Mouse (Mus musculus) right cerebral cortex, postnatal 10 days (tissue): ENCODE results near the gene Zfp574.
A peak's percentile ranks its signal among the peaks of the same experiment; 100 is the strongest.

Experiments used
- DNase-seq, 2 experiments: peaks; one replicate each; pipeline ENCODE4 v3.0.0; 2021; ENCODE audit warnings: low spot score in 2 of 2

Zfp574 gene

DNA sequence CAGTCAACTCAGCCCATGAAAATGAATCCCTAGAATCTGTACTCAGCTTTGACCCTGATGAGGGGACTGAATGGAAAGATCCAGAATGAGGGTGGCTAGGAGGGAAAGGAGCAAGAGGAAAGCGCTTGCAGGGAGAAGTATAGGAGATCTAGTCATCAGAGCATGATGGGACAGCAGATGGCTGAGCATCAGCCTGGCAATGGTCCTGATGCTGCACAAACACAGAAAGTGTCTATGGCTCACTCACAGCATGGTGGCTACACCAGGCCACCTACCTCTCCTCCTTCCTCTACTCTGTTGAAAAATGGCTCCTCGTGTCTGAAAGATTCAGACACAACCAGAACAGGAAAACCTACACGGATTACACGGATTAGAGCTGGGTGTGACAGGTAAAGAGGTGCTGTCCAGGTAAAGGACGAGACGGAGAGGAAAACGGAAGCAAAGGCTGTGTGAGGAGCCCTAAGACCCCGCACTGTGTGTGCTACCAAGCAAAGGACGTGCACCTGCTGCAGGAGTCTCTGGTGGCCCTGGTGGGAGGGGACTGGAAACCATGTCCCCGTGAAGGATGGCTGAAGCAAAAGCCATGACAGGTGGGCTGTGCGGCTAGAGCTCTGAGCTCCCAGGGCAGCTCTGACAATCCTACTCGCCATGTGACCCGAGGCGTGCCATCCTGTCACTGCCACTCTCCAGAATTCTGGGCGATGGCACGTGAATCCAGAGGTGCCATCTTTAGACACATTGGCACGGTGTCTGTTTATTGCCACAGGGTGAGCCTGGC, 40.0 kb downstream of the Zfp574 start:
- DNase-seq = peak; percentile 56 to 62

DNA sequence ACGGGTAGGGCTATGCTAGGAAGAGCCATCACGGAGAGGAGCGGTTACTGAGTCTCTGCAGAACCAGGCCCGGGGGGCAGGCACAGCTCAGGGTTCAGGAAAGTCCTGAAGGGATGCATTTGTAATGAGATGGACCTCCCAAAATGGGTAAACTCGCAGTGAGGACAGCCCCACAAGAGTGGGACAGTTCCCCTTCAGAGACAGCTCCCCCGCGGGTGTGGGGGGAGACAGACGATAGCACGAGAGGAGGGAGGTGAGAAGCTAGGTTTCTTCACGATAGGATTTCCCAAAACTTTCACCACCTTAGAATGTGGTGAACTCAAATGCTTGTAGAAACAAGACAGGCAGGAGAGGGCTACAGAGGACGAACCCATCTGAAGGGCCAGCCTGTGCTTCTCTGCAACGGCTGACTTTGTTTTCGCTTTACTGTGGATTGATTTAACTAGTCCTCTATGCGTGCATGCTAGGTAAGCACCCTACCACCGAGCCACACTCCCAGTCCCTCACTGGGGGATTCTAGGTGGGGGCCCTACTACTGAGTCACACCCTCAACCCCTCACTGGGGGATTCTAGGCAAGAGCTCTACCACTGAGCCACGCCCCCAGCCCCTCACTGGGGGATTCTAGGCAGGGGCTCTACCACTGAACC, 40.7 kb downstream of the Zfp574 start:
- DNase-seq = no peak

DNA sequence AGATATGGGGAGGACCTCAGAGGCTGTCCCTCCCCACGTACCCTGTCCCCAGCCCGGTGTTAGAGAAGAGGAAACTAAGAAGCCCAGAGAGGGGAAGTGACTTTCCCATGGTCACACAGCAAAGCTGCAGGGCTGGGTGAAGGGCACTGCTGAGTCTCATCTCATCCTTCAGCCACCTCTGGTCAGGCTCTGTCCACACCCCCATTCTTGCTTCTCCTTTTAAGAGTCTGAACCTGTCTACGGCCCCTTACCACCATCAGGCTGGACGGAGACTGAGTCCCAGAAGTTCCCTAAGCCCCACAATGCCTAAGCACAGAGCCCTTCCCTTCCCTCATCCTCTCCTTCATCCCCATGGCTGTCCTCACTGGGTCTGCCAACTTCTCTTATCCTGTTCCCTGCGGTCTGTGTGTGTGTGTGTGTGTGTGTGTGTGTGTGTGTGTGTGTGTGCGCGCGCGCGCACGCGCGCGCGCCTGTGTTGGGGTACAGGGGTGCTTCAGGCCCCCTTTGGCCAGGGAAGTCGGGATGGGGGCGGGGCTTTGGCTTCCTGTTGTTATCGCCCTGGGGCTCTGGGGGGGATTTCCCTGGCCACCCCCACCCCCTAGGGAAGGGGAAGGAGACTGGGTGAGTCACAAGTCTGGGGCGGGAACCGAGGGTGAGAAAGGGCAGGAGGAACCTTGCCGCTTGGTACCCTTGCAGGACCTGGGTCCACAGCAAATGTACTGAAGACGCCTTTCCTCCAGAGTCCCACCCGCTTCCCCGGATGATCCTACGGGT, 47.9 kb downstream of the Zfp574 start:
- DNase-seq = peak; percentile 56 to 61

DNA sequence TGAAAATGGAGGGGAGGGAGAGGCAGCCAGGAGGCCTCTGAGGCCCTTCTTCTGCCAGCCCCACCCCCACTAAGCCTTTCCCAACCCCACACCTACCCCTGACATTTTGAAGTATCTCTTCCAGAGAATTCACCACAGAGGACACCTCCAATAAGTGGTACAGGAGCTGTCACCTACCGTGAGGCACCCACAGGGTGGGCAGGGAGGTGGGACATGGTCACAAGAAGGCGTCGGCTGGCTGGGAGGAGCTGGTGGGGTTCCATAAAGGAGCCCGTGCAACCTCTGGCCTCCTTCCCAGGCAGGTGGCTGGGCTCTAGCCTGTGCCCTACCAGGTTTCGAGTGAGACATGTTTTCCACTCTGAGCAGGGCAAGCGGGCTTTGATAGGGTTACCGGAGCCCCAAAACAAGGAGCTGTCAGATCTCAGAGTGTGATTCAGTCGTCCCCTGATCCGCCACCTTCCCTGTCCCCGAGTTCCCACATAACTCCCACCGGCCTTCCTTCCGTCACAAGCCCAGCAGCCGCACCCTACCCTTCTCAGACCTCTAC, 48.9 kb downstream of the Zfp574 start:
- DNase-seq = no peak

DNA sequence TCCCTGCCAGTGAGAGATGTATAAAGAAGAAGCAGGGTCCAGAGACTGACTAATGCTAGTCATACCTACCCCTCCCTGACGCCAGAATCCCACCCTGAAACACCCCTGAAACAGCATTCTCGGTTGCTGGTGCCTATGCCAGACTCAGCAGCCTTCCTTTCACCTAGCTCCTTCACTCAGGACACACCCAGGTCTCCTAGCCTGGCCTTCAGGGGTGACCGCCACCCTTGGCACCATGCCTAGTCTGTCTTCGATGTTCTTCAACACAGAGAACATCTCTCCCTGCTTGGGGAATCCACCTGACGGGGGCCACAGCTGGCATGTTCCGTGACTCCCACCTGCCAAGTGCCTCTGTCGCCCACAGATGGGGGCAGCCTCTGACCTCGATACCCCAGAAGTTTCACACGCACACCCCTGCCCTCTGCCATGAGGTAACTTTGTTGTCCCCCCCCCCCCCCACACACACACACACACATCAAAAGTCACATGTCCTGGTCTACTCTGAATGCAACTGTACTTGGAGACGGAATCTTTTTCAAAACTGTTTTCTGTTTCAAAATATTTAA, 53.4 kb downstream of the Zfp574 start:
- DNase-seq = no peak

DNA sequence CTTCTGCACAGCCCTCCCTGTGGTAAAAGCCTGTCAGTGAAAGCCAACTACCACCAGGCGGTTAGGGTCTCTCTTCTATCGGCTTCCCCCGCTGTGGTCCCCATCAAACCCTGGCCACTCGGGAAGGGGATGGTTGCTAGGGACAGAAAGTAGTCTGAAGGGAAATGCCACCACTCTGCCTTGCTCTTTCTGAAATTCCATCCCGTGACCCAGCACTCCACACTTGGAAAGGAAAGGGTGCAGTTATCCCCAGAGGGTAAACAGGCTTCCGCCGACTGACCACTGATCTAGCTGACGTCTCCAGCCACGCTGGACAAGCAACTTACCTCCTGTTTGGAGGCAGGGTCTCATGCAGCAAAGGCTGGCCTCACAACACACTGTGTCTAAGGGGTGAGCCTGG, 55.6 kb downstream of the Zfp574 start:
- DNase-seq = no peak

DNA sequence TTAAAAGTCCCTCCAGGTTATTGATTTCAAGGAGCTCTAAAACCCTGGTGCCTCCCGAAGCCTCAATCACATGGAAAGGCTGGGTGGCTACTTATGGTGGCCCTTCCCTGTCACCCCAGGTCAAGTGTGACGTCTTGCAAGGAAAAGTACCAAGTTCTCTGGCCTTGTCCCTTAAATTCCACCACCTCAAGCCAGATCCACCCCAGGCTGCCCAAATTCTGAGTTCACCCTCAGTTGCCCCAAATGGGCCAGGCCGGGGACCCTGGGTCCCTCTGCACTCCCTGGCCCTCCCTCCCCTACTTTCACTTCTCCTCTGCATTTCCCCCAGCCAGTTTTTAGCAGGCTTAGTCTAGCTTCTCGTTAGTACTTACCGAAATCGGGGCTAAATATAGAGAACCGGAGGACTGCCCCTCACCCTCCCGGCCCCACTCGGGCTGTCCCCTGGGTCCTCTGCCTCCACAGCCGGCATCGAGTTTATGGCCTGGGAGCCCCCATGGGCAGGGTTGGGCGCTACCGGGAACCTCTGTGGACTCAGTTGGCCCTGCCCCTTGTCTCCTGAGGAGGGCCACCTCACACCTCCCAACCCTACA, 57.1 kb downstream of the Zfp574 start:
- DNase-seq = no peak

DNA sequence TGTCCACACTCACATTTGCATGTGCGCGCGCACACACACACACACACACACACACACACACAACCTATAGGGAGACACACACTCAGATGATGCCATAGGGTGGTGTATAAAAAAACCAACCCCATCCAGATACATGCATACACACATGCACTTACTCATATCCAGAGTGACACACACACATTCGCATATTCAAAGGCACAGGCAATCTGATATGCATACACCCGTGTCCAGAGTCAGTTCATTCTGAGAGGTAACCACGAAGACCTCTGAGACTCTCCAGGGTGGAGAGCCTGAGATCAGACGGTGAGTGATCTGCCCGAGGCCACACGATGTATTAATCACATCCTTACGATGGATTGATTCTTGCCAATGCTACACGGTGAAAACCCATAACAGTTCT, 58.2 kb downstream of the Zfp574 start:
- no peak for DNase-seq

DNA sequence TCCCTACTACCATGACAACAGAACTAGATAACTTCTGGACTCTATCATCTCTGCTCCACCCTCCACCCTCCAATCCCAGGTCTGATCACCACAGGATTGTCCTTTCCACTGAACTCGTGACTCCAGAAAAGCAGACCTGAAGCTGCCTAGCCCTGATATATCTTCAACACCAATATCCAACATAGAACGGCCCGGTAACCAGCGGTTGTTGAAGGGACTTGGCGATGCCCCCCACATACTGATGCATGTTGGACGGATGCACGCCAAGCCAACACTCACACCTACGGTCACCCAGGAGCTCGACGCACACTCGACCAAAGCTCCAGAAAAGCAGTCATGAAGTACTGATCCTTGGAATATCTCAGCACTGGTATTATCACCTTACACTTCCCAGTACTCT, 58.9 kb downstream of the Zfp574 start:
- no peak for DNase-seq

DNA sequence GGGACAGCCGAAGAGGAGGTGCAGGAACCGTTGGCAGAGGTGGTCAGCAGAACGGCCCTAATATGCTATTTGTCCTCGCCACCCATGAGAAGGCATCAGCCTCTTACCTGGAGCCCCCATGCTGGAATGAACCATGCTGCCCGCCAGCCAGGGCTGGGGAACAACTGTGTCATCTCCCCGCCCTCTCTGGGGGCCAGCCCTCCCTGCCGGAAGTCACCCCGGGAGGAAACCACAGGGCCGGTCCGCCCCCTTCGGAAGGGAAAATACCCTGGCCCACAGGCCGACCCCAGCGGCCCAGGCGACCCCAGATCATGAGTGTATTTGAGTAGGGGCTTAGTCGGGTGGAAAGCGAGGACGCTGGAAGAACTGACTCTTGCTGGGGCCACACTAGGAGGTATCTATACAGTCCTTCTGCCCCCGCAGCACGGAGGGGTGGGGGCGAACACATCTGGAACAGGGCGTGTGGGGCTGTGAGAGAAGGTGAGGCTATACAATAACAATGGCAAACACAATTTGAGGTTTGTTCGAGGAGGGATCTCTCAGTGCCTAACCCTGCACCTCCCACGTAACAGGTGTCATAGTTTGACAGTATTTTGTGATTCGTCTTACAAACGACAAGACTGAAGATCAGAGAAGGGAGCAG, 60.1 kb downstream of the Zfp574 start:
- DNase-seq = no peak
